11 mouse cellular contexts compared by ENCODE assay signal in the genomic region with DNA sequence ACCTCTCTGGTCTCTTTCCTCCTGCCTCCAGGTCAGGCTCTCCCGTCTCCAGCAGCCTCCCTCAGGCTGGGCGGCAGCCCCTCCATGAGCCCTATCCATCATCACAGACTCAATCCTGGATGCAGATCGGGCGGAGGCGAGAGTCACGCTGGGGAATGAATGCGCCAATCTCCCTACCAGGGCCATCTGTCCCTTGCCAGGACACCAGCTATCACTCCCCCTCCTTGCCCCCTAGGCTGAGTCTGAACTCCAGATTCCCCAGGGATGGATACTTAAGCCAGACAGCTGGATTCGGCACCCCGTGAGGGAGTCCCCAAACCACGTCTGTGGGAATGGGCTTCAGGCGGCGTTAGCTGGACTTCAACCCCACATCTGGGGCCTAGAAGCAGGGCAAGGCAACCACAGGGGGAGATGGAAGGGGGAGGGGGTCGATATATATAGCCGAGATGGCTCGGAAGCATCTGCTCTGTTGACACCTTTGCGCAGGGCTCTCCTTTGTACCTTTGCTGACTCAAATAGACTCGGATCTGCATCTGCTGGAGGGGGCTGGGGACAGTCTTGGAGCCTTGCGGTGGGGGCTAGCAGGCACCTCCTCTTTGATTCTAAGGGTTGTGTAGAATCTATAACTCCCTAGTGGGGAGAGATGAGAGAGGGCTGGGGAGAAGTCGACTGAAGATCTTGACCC. TPM values are rescaled to one million over a fixed set of nuclear protein-coding genes. Genes with fewer than 3 reads are reported as not detected.
DNase-seq lines count a peak whose midpoint lies in the region; ATAC-seq and TF ChIP-seq lines count a peak whose summit lies in the region.
"Had no signal": no experiment of that assay in that cellular context is flagged by ENCODE, and none has a peak within 500 bp of the region (broad histone marks: within the 10 kb centered on the region; RNA-seq: fewer than 3 reads in every experiment).

No protein-coding gene starts in this region.

- H3K4me1 ChIP-seq in E14TG2a.4 (replicated peaks; ENCODE audit: low read depth, low read length): peaks cover 86% of the 10 kb centered on the region
- peaks cover 29% of the 10 kb centered on the region for H3K4me1 ChIP-seq in forebrain, embryonic 13.5 days

- H3K4me2 ChIP-seq in forebrain, embryonic 13.5 days: peak overlapping the region; percentile 38
- H3K4me2 ChIP-seq: heart, embryonic 13.5 days; limb, embryonic 15.5 days had no signal

- H3K27ac ChIP-seq in forebrain, embryonic 13.5 days: peak overlapping the region; percentile 37
- H3K27ac ChIP-seq: heart, embryonic 13.5 days; kidney, postnatal 0 days; limb, embryonic 15.5 days had no signal

- H3K9me3 ChIP-seq in E14TG2a.4 (ENCODE audit: low read length): peaks cover 13% of the 10 kb centered on the region
- H3K9me3 ChIP-seq in forebrain, embryonic 13.5 days (replicated peaks): no peaks in the 10 kb centered on the region; the same call in 1 of the 2 replicates

- H3K4me3 ChIP-seq in E14TG2a.4 (replicated peaks; ENCODE audit: low read length): peak overlapping the region; percentile 66
- H3K4me3 ChIP-seq in forebrain, embryonic 13.5 days: peak overlapping the region; percentile 16
- H3K4me3 ChIP-seq: heart, embryonic 13.5 days; limb, embryonic 15.5 days had no signal

- ATAC-seq in forebrain, embryonic 13.5 days: no peak

- H3K9ac ChIP-seq in forebrain, embryonic 13.5 days: peak overlapping the region; percentile 51
- H3K9ac ChIP-seq: heart, embryonic 13.5 days; limb, embryonic 15.5 days had no signal

- H3K27me3 ChIP-seq in E14TG2a.4 (ENCODE audit: insufficient read depth, low read length): peaks cover 82% of the 10 kb centered on the region
- peaks cover 96% of the 10 kb centered on the region for H3K27me3 ChIP-seq in forebrain, embryonic 13.5 days

- peak; percentile 88 for DNase-seq in brain, adult 2 months (ENCODE audit: low read depth, low spot score)
- peak; percentile 57 to 59 for DNase-seq in layer of hippocampus, postnatal 10 days (ENCODE audit: low spot score in 2 of 2)
- DNase-seq in adrenal gland, postnatal 10 days: no peak
- DNase-seq in kidney, adult 11 months: no peak
- no peak for DNase-seq in lung, postnatal 14 days
- DNase-seq: thymus, postnatal 14 days had no signal

- no peak for TF ChIP-seq CTCF in E14TG2a.4 (conservative IDR thresholded peaks at IDR 0.05; ENCODE audit: low read length)

- H3K36me3 ChIP-seq in E14TG2a.4 (ENCODE audit: insufficient read depth, low read length): peaks cover 5% of the 10 kb centered on the region; the same call in 1 of the 2 replicates
- no peaks in the 10 kb centered on the region for H3K36me3 ChIP-seq in forebrain, embryonic 13.5 days (ENCODE audit: poor library complexity, severe bottlenecking)
- H3K36me3 ChIP-seq: limb, embryonic 15.5 days had no signal

- WGBS in forebrain, embryonic 13.5 days: 2% methylated on average over 19 of the region's 19 CpGs

RNA-seq across cellular contexts. Expression of gene Slc17a7, which starts 4.2 kb away (rescaled TPM):
- 9.3 and 14.2 TPM in 2 replicates for polyA plus RNA-seq in forebrain, embryonic 13.5 days (2015; fragmentation: Nextera tagmentation; extraction: Ambion mirVana)
- 1,000 to 10,000 TPM; 1,094 to 1,136 TPM for total RNA-seq in layer of hippocampus, postnatal 10 days (2021)
- under 1 TPM; 0.18 to 0.42 TPM for total RNA-seq in adrenal gland, postnatal 10 days (2021)

RNA-seq across cellular contexts. Expression of gene Gfy, which starts 11.5 kb away (rescaled TPM):
- polyA plus RNA-seq in forebrain, embryonic 13.5 days (2015; fragmentation: Nextera tagmentation; extraction: Ambion mirVana): not detected in 2 replicates
- under 1 TPM; 0.18 to 0.43 TPM for total RNA-seq in layer of hippocampus, postnatal 10 days (2021)
- total RNA-seq in adrenal gland, postnatal 10 days (2021): not detected
- polyA plus RNA-seq: heart, embryonic 13.5 days; kidney, postnatal 0 days; limb, embryonic 15.5 days had no signal

RNA-seq across cellular contexts. Expression of gene Pth2, which starts 12.9 kb away (rescaled TPM):
- polyA plus RNA-seq in forebrain, embryonic 13.5 days (2015; fragmentation: Nextera tagmentation; extraction: Ambion mirVana): not detected in 2 replicates
- not detected for total RNA-seq in layer of hippocampus, postnatal 10 days (2021)
- not detected for total RNA-seq in adrenal gland, postnatal 10 days (2021)
- polyA plus RNA-seq: heart, embryonic 13.5 days; kidney, postnatal 0 days; limb, embryonic 15.5 days had no signal

RNA-seq across cellular contexts. Expression of gene Aldh16a1, which starts 13.5 kb away (rescaled TPM):
- polyA plus RNA-seq in forebrain, embryonic 13.5 days (2015; fragmentation: Nextera tagmentation; extraction: Ambion mirVana): 35.6 and 36.4 TPM in 2 replicates
- total RNA-seq in layer of hippocampus, postnatal 10 days (2021): 10 to 100 TPM; 12.2 to 17.3 TPM
- 10 to 100 TPM; 50.6 to 68.2 TPM for total RNA-seq in adrenal gland, postnatal 10 days (2021)

RNA-seq across cellular contexts. Expression of gene Pih1d1, which starts 13.8 kb away (rescaled TPM):
- 97.5 TPM in 2 replicates for polyA plus RNA-seq in forebrain, embryonic 13.5 days (2015; fragmentation: Nextera tagmentation; extraction: Ambion mirVana)
- total RNA-seq in layer of hippocampus, postnatal 10 days (2021): 10 to 100 TPM; 60.7 to 63.1 TPM
- total RNA-seq in adrenal gland, postnatal 10 days (2021): 10 to 100 TPM; 59.0 to 68.5 TPM

Comparison
In these comparisons a context has a peak if more than half of its experiments do, and no peak if none do; other contexts are left out.
1. DNase-seq: peak in brain, adult 2 months (single experiment) and layer of hippocampus, postnatal 10 days (2 of 2); none in adrenal gland, postnatal 10 days (single experiment), kidney, adult 11 months (single experiment) and lung, postnatal 14 days (single experiment).
2. RNA of gene Slc17a7, which starts 4.2 kb away (total RNA-seq): 1,094 to 1,136 TPM in layer of hippocampus, postnatal 10 days; 0.18 to 0.42 TPM in adrenal gland, postnatal 10 days; every median in the first group is over 100 times any median in the second.